Mouse (Mus musculus) mouse trophoblast stem cell (cell line): ENCODE data around the gene Zkscan16.

Experiments used
- in situ Hi-C, 2 experiments: fragments of 300-500 bp; cut with MseI, MboI; formaldehyde crosslinking; loops; 2 replicates in 1 of 2; 3 replicates in 1 of 2; pipeline ENCODE4 v1.15.1; 2025

Zkscan16 gene

DNA sequence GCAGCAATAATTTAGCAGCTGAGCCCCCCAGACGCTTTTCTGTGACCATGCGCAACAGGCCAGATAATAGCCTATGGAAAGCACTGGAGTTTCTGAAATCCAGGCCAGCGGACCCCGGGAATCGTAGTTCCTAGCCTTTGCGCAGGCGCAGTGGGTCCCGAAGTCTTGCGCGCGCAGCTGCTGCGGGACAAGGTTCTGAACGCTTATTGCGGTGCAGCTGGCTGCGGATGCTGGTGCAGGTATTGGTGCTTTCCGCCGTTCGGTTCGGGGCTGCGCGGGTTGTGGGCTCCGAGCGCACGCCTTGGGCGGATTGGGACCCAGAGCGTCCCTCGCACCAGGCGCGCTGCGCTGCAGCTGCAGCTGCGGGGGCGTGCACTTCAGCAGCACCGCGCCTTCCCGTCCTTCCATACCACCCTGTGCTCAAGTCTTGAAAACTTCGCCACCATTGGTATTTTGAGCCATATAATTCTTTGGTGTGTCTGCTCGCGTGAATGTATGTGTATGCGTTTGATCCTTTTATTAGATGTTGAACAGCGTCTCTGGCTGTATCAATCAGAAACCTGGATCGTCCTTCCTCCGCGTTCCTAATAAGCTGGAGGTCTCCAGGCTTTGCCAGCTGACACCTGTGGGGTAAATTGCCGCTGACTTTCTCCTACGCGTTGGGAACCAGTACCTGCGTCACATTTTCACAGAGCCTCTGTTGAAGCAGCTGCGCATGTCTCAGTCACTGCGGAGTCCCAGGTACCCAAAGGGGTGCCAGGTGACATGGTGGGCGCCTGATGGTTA lies at the start of gene Zkscan16:
Gene Zkscan16 (plus strand): TSS at position 209 of the 786 bp plus-strand sequence.
- in situ Hi-C loops, result no loop called here

DNA sequence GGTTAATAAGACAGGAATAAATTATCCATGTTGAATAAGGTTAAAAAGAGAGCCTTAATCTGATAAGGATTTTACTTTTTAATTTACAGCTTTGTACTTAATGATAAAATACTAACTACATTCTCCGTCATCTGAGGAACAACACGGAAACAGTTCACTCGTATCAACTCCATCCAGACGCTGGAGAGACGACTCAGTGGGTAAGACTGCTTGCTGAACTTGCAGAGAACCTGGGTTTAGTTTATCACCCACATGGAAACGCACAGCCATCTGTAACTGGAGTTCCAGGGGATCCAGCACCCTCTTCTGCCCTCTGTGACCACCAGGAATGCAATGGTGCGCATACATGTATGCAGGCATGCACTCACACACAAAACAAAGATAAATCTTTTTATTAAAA lies 49.0 kb upstream of the Zkscan16 start:
- in situ Hi-C loops, result no loop called here

DNA sequence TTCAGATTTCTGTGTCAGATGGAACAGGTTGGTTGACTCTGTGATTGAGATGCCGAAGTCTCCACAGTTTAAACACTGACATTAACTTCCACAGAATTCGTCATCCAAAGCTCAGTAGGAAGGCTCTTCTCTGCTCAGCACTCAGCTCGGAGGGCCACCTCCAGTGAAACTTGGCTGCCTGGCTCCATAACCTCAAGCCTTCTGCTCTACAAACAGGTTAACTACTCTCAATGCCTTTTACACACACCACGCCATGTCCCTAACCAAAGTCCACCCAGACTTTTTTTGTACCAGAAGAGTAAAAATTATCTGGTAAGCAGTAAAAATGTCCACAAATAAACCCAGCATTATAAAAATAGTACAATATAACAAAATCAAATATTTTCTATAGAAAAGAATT lies 46.0 kb upstream of the Zkscan16 start:
- in situ Hi-C loops, result no loop called here

DNA sequence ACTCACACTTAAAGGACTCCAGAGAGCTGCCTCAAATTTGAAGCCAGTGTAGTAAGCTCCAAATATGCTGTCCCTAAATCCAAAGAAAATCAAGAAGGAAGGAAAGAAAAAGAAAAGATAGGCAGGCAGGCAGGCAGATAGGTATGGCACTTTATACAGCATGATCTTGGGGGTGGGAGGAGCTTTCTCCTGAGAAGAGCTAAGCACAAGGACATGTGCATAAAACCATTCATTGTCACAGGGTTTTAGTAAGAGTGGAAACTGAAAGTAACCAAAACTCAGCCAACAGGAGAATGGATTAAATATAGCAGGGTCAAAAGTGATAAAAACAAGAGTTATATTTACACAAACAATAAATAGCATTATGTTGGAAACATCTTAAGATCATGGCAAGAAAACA lies 45.1 kb upstream of the Zkscan16 start:
- in situ Hi-C loops, result no loop called here

DNA sequence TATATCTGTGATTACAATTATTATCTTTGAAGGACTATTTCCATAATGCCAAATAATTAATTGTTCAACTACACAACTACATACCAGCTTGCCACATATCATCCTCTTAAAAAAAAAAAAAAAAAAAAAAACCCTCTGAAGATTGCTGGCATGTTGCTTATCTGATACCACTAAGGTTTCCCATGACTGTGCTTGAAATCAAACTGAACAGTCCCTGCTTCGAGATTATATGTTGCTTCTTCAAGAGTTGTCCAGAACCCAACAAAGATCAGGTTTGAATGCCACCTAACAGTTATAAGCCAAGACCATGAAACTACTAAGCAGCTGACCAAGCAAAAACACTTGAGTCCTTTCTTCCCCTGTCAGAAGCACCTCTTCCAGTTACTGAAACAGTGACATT lies 36.0 kb upstream of the Zkscan16 start:
- in situ Hi-C loops, result no loop called here

DNA sequence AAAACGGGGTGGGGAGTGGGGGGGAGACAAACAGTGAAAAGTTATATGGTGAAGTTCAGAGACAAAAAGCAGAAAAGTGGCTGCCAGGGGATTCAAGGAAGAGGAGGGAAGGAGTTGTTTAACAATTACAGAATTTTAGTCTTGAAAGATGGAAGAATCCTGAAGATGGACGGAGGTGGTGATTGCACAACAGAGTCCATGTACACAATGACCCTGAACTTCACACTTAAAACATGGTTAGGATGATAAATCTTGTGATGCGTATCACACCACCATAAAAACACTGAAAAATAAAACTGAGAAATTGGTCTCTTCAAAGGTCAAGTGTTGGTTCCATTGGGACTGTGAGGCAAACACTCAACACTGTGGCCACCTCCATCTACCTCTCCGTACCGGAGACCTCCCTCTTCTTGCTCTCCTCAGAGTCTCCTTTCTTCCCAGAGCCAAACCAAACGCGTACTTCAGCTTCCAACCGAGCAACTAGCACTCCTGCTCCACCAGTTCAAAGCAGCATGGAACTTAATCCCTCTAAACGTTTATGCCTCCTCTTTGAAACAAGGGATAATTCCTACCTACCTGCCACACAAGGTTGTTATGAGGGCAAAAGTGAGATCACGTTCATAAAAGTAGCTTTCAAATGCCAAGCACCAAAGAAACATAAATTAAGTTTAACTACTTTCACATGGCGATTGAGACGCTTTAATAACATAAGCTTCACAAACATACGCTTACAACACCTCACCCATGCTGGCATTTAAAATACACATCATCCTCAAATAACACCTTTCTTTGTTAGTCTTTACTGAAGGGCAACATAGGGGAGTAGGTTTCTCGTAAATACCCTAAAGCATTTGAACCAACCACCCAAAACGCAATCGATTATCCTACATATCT lies 33.0 kb upstream of the Zkscan16 start:
- in situ Hi-C loops, result no loop called here

DNA sequence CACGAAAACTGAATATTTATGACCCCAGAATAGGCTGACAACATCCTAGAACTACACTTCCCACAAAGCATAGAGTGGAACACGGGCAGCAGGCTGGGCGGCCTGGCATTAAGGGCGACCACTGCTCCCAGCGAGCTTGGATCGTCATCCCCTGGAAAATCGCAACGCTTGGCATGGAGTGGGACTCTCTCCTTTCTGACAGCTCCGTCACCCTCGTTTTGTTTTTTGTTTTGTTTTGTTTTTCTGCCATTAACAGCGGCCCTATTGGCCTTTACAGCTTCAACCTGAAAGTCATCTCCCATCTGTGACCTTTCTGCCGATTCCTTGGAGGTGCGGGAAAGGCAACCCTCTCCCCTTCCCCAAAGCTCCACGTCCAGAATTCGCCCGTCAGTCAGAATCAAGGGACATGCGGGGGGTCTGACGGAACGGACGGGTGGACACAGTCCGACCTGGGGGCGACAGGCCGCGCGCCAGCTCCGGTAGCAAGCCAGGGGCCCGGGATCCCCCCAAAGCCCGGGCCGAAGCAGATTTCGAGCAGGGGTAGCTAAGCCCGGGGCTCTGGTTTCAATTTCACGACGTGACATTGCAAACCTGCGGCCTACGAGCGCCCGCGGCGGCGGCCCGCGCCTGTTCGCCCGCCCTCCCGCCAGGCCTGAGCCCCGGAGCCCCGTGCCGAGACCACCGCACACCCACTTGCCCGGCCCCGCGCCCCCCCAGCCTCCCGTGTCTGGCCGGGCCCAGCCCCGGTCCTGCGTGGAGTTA lies 32.2 kb upstream of the Zkscan16 start:
- in situ Hi-C loops, result no loop called here

DNA sequence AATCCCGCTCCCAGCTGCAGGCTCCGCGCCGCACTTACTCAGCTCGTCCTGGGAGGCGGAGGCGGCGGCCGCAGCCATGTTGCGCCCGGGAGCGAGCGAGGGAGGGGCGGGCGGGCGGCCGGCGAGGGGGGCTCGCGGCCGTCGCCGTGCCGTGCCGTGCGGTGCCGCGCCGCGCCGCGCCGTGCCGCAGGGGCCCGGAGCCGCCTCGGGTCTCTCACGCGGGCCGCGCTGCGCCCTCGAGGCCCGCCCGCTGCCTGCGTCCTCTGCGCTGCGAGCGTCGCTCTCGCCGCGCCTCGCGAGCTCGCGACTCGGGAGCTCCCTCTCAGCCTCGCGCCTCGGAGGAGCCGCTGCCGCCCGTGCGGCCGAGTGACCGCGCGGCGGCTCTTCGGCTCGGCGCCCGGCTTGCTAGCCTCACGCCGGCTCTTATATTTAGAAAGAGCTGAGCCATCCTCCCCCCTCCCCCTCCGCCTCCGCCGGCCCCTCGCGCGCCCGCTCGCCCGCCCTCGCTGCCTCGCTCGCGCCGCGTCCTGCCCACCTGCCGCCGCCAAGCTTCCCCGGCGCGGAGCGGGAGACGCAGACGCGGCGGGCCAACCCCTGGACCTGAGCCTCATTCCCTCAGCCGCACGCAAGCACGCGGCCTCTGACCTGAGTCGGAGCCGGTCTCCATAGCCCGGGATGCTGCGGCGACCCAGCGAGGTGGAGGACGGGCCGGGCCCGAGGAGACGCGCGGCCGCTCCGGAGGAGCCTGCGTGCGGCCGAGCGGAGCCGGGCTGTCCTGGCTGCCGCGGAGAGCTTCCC lies 31.4 kb upstream of the Zkscan16 start:
- in situ Hi-C loops, result no loop called here

DNA sequence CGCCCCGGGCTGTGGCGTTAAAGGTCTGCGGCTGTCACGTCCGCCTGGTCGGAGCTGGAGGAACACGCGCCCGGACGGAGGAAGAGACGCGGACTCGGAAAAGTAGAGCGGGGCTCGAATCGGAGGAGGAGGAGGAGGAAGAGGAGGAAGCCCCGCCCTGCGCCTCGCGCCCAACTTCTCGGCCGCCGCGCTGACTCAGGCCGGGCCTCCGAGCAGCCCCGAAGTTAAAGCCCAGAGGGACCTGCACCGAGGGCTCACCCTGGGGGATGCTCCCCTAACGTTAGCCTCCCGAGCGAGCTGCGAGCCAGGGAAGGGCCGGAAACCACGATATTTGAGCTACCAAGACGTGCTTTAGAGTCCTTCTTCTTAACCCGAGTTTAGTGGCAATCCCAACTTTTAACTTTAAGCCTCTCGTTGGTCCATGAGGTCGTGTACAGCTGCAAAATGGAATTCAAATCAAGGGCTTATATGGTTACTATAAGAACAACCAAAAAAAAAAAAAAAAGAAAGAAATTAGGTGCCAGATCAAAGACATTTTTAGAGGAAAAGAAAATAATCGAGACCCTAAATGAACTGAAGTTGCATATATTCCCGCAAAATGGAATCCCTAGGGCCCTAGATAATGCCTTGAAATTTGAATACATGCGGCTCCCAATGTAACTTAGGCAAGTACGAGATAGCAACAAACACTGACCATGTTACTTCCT lies 30.6 kb upstream of the Zkscan16 start, which contains the start of gene Ecpas:
Gene Ecpas (minus strand): TSS at position 121 of the 707 bp plus-strand sequence.
- in situ Hi-C loops, result no loop called here

DNA sequence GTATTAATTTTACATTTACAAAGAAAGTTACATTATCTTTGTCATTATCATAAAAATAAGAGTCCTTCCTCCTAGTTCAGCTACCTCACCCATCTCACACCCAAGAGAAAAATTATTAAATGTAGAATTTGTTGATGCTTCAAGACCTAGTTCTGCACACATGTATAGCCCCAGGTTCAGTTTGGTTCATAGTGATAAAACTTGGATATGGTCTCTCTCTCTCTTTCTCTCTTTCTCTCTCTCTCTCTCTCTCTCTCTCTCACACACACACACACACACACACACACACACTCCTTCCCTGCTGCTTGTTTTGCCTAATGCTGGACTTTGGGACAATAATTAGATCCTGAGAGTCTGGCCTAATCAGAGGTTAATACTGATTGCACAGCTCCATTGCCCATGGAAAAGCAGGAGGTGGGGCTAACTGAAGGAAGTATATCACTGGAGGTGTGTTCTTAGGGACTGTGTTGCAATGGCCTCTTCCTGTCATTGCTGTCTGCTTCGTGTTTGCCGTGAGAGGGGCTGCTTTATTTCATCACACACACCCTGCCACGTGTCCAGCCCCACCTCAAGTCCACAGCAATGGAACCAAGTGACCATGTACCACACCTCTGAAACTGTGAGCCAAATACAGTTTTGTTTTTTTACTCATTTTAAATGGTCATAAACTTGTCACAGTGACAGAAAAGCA lies 29.9 kb upstream of the Zkscan16 start:
- in situ Hi-C loops, result no loop called here

DNA sequence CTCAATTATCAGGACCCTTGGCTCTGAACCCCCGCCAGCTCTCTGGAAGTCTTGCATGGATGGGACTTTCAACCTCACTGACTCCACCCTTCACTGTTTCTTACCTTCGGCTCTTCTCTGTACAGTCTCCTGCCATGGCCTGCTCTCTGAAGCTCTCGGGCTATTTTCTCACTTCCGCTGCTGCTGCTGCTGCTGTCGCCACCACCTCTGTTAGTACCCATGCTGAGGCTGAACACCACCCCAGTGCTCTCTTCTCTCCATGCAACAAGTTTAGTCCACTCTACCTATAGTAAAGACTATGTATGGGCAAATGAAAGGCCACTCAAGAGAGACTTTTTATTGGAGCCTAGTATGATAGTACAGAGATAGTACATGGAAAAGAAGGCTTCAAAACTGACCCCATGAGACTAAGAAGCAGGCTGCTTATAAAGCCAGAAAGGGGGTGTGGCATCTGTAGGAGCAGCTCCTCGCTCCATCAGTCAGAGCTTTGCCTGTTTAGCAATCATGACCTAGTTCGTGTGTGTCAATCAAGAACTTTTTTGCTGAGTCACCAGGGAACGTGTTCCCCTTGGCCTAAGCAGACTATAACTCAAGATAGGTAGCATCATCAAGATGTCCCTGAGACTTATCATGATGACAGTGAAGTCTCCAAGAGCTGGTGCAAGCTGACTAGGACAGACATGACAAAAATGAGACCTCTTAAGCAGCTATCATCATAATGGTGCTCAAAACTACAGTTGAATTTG lies 28.2 kb upstream of the Zkscan16 start:
- in situ Hi-C loops, result no loop called here

DNA sequence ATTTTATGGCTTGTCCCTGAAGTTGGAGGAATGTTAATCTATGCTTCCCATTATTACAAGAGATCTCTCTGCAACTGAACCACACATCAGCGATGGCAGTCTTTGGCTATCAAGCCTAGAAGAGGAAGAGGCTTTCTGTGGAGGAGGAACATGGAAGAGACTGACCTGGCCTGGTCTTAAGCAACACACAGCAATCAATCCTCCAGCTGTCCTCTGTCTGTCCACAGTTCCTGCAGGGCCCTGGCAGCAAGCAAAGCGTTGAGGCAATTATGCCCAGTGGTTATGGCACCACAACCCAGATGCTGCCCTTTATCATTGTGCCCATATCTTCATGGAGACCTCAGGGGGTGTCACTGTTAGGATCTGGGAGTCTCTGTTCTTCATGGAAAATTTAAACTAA lies 19.5 kb upstream of the Zkscan16 start:
- in situ Hi-C loops, result no loop called here

DNA sequence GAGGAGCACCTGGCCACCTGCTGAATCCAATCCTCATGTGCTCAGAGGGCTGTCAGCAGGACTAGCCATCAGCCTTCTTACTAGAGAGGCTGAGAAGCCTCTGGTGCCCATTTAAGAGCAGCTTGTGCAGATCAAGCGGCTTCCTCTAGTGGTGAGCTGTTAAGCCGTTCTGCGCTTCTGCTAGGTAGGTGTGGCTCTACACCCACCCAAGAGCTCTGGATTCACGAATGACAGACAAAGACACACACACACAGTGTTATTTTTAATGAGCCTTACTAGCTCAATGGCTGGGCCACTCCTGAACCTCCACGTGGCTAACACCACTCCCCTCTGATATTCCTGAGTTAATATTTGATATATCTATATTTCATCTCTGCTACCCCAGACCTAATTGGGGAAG lies 17.8 kb upstream of the Zkscan16 start:
- in situ Hi-C loops, result no loop called here

DNA sequence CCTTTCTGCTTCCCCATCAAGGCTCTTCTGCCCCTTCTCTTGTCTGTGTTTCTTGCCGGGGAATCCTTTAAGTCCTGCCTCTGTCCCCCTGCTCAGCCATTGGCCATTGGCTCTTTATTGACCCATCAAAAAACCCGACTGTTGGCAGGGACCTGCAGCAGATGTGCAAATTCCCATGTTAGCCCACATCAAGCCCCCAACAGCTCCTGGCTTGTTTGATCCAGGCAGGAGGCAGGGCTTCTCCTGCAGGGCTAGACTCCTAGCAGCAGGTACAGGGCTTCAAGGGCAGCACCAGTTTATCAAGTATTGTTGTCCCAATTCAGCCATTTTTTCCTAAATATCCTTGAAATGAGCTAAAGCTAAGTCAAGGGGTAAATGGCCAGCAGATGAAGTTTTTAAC lies 17.3 kb upstream of the Zkscan16 start:
- in situ Hi-C loops, result no loop called here

DNA sequence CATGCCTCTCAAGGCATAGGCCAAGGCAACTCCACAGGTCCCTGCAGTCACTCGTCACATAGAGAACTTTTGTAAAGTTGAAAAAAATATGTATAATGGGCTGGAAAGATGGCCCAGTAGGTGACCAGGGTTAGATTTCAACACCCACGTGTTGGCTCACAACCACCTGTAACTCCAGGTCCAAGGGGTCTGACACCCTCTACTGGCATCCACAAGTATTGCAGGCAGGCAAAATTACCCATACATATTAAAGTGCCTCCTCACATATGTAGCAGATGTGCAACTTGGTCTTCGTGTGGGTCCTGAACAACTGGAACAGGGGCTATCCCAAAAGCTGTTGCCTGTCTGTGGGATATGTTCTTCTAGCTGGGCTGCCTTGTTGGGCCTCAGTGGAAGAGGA lies 15.8 kb upstream of the Zkscan16 start:
- in situ Hi-C loops, result no loop called here

DNA sequence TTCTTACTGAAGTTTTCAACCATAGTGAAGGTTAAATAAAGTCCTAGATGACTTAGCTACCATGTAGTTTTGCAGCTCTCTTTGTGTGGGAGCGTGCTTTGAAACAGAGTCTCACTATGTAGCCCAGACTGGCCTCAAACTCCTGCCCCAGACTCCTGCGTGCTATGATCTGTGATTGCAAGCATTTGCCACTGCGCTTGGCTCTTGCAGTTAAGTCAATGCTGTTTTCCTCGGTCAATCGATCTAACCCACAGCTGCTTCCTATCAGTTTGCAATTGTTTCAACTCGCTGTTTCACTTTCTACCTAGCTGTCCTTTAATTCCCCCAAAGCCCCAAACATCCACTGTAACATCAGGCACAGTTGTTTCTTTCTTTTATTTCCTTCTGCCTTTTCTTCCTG lies 10.9 kb upstream of the Zkscan16 start:
- in situ Hi-C loops, result no loop called here

DNA sequence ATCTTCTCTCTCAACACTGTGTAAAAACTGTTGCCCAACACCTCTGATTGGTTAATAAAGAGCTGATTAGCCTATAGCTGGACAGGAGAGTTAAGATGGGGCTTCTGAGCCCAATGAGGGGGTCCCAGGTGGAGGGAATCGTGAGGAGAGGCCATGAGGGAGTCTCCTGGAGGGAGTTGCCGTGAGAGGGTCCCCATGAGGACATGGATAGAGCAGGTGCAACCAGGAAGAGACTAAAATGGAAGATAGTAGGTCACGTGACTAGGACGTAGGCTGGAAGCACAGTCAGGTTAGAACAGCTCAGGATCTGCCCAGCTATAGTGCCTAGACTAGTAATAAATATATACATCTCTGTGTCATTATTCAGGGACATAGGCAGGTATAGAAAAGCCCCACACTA lies 9.1 kb upstream of the Zkscan16 start:
- in situ Hi-C loops, result no loop called here

DNA sequence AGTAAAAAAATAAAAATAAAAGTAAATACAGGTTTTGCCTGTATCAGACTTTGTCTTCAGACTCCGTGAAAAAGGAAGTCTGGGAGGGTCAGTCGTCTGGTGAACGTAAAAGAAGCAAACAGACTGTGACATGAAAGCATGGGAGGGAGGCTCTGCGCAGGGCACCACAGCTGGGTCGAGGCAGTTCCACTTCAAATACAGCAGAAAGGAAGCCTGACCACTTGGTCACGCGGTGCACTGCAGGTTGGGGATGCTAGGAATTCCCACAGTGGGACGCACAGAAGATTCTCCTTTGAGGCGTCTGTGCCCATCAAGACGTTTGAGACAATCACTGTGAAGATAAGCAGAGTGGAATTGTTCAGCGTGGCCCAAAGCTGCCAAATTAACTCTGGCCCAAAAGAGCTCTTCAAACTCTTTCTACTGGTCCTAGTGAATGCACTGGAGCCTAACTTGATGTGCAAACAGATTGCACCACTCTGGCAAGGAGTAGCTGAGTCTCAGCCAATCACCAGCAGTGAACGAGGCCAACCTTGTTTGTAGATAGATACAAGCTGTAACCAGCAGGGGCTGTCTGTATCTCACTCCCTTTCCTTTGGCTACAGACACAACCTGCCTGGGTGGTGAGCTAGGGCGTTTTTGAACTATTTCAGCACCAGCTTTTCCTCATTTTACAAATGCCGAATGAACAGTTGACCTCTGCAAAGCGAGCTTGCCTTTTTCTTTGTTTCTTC lies 8.5 kb upstream of the Zkscan16 start:
- in situ Hi-C loops, result no loop called here

DNA sequence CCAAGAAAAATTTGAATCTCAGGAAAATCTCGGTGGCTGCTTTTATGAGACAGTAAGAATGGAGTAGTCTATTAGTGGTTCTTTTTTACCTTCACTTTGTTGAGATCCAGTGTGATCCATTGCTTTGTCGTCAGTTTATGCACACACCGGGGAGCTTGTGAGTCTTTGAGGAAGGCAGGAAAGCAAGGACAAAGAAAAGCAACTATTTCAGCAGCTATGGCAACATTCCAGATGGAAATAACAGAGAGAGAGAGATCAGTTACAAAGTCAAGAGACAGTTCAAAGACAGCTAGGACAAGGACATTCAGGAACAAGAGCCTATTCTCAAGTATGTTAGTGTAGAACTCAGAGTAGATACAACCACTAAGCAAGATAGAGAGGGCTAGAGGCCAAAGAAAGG lies 7.6 kb upstream of the Zkscan16 start:
- in situ Hi-C loops, result no loop called here
